Mouse (Mus musculus): ENCODE measurements at regions not wholly inside any gene's neighbourhood (a gene's known extent, or its start where the extent isn't known, plus 50 kb on each side); places are given as distances from the start of the nearest gene placed in this dataset.
A peak's percentile ranks its signal among the peaks of the same experiment; 100 is the strongest.

DNA sequence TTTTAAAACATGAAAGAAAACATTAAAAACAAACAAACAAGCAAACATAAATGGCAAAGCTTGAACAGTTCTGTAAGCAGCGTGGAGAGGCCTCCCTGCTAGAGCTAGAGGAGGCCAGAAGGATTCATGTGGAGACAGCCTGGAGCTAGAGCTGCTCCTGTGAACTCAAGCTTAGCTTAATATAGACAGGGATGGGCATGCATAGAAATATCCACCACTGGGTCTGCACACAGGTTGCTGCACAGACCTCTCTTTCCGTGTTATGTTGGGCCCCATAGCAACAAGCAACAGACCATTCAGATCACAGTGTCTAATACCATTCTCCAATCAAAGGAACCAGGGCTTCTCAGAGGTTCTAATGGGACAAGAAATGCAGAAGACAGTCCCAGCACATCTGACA is 122.9 kb upstream of the Magi3 start:
- DNase-seq (ENCODE audit: low spot score in 2 of 2) = no peak

DNA sequence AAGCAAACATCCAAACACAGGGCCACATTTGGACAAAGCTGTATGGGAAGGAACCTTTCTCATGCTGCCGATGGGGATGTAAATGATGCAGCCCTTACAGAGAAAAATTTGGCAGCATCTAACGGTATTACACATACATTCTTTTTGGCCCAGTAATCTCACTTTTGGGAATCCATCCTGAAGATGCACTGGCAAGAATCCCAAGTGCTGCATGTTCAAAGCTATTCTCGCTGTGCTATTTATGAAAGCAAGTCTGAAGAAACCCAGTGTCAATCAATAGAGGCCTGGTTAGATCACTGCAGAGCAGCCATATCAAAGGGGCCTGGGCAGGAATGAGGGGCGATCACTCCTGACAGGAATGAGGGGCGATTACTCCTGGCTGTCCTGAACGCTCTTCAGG is 122.0 kb upstream of the Magi3 start:
- DNase-seq (ENCODE audit: low spot score in 2 of 2) = peak; percentile 38 to 71

DNA sequence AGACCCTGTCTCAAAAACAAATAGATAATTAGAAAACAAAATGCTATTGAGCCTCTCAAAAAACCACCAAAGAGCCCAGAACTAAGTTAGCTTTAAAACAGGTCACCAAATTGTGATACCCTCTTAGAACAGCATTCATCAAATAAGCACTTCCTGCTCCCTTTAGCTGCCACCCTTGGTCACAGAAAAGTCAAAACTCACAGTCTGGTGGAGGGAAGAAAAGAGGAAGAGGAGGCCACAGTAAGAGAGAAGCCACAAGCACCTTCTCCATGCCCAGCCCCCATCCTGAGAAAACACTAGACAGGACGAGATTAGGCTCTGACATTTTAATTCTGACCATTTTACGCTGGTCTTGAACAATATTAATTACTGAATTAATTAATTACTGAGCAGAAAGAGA is 120.2 kb upstream of the Magi3 start:
- DNase-seq (ENCODE audit: low spot score in 2 of 2) = no peak

DNA sequence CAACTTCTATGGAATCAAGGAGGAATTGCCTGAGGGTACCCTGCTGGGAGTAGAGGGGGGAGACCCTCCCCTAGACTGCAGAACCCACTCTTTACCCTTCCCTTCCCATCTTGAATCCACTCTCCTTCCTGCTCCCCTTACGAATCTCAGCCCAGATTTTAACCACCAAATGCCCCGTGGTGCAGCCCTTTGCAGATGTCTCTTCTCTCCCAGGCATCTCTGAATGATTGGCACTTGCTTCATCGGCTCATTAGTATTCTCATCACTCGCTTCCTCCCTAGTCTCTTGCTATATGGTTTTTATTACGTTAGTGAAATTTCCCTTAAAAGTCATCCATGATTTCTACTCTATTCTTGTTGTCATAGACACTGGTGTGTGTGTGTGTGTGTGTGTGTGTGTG is 116.7 kb upstream of the Magi3 start:
- no peak for DNase-seq (ENCODE audit: low spot score in 2 of 2)

DNA sequence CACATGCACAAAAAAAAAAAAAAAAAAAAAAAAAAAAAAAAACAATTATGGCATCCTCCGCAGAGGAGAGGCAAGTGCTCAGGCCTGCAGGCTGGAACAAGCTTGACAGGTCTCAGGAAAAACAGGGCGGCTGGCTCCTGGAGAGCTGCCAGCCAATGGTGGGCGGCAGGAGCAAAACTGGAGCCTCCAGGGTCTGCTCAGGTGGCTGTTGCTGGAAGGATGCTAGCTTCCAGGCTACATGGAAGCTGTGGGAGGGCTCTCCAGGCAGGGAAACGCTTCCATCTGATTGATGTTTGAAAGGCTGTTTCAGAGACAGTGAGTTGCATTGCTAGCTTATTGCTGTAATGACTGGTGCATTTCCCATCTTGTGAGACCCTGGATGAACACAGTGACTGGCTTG is 116.1 kb upstream of the Magi3 start:
- DNase-seq (ENCODE audit: low spot score in 2 of 2) = peak; percentile 30 to 46

DNA sequence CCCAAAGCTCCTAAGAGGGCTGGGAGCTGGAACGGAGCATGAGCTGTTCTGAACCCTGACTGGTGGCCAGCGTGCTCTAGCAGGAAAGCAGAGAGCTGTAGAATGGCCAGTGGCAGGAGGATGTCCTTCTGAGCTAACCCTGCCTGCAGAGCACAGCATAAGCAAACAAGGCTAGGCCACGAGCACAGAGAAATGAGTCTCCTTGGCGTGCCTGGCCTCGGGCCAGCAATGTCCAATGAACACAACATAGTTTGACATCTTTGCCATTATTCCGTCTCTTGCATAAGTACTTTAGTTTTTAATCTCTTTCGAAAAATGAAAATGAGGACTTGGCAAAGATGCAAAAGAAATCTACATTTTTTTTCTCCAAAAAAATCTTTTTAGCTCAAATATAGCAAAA is 114.6 kb upstream of the Magi3 start:
- no peak for DNase-seq (ENCODE audit: low spot score in 2 of 2)

DNA sequence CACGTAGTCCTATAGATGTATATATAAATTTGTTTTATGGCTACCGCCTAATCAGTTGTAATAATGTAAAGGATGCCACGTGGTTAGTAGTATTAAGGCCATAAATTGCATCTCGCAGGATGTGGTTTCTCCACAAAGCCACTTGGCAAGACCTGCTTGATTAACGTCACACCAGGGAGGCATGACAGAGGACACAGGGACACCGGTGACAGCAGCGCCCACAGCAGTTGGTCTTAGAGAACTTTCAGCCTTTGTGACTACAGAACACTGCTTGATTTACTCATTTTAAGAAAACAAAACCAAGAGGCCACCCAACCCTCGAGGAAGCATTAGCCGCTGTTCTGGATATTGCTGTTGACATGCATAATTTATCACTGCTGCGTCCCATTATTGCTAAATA is 113.2 kb upstream of the Magi3 start:
- no peak for DNase-seq (ENCODE audit: low spot score in 2 of 2)

DNA sequence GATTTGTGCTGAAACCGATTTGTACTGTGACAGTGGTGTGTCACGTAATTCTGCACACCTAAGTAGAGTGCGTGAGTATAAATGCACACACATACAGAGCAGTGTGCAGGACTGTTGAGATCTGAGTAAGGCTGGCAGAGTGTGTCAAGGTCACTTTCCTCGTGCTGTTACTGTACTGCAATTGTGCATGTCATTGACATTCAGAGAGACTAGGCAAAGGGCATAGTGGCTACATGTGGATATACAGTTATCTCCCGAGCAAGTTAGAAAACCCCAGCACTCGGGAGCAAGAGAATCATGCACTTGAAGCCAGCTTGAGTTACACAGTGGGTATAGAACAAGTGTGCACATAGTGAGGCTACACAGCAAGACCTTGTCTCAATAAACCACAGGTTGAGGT is 110.5 kb upstream of the Magi3 start:
- DNase-seq (ENCODE audit: low spot score in 2 of 2) = no peak

DNA sequence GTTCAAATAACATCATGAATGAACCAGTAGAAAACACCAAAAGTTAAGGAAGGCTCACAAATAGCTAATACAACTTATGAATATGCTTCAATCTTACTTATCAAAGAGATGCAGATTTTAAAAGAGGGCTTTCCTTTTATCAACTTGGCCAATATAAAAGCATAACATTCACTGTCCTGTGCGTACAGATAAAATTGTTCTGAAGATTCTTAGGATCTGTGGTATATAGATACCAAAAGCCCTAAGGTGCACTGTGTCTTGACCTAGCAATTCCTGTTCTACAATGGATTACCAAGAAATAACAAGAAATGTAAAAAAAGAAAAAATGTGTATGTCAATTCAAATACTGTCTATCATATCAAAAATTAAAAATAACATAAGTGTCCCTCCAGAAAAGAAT is 107.7 kb upstream of the Magi3 start:
- no peak for DNase-seq (ENCODE audit: low spot score in 2 of 2)

DNA sequence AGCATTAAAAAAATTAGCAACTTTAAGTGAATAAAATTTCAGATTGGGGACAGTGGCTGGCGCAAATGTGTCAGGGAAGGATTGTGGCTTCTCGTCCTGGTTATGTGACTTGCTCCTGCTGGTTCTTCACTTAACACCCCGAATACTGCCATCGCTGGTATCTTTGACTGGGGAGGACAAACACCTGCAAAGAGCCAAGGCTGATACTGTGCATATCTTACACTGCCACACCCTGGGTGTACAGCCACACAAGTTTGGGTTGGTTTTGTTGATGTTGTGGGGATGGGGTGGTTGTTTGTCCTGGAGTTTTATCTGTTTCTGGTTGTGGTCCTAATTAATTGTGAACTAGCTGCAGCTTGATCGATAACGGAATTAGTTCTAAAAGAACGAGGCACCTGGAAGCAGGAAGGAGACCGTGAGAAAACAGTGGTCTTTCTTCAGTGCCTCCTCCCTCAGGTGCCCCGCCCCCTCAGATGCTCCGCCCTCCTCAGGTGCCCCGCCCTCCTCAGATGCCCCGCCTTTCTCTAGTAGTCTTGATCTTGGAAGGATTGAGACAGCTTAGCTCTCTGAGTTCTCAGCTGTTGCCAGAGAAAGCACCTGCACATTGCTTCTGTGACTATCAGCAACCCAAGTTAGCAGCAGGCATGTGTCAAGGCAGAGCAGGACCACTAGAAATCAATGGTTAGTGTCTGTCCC is 107.0 kb upstream of the Magi3 start:
- DNase-seq (ENCODE audit: low spot score in 2 of 2) = no peak

DNA sequence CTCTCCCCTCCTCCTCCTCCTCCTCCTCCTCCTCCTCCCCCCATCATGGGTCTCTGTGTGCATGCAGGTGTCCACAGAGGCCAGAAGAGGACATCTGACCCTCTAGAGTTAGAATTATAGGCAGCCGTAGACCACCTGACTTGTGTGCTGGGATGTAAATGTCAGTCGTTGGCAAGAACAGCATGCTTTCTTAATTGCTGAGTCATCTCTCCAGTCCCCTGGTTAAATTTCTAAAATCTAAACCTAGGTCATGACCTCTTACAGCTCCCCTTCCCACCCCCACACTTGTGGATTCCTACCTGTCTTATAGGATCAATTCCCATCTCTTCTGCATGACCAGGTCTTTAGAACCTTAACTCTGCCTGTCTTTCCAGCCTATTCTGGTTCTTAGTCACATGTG is 102.4 kb upstream of the Magi3 start:
- DNase-seq (ENCODE audit: low spot score in 2 of 2) = no peak

DNA sequence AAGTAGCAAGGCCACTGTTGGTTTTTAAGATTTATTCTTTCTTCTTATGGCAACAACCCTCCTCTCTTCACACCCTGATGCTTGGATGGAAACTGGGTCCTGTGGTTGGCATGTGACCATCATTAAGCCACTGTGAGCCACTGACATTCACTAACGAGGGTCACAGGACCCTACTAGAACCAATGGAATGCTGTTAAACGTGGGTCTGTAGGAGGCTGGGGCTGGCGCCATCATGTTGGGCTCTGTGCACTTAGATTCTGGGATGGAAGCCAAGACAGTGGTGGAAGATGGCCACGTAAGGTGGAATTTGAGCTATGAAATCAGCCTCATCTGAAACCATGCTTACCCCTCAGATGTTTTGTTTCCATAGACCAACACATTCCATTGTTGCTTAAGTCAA is 100.2 kb upstream of the Magi3 start:
- DNase-seq (ENCODE audit: low spot score in 2 of 2) = no peak

DNA sequence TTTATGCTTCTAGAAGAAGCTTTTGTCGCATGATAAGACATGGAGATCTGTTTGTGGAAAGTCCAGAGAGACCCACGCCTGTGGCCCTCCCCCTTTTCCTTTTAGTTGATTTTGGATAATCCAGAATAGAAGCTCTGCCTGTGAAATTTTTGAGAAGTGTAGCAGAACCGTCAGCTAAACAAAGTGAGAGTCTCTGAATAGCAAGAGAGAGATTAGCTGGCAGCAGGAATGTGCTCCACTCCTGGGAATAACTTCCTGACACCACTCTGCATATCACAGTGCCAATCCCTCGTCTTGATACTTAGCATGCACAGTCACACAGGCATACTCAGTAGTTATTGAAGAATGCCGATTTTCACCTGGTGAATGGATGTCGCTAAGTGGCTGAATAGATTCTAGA is 99.2 kb upstream of the Magi3 start:
- DNase-seq (ENCODE audit: low spot score in 2 of 2) = no peak

DNA sequence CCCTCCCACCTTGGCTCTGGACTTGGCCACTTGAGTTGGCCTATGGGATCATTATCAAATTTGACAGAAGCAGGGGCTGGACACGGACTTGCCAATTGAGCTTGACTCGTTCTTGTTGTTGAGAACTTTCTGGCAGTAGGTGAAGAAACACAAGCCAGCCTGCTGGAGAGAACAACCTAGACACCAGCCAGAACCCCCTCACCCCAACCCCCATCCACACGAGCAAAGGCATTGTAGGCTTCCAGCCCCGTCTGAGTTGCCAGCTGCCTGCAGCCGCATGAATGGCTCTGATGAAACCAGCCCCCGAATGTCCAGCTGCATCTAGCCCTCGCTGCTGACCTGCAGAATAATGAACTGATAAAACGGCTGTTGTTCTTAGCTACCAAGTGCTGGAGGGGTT is 98.7 kb upstream of the Magi3 start:
- DNase-seq (ENCODE audit: low spot score in 2 of 2) = no peak

DNA sequence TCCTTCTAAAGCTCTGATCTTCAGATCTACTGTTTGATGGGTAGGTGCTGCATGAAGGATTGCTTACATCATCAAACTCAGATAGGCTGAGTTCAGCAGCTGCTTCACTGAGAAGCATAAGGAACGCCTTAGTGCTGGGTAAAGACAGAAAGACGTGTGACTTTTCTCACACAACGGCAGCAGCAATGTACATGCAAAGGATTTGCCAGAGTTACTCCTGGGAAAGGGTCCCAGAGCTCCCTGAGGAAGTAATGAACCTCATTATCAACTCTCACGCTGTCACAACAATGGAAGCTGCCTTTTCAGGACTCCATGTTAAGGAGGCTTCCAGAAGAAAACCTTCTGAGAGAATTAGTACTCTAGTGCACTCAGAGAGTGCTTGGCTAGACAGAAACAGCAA is 97.4 kb upstream of the Magi3 start:
- no peak for DNase-seq (ENCODE audit: low spot score in 2 of 2)

DNA sequence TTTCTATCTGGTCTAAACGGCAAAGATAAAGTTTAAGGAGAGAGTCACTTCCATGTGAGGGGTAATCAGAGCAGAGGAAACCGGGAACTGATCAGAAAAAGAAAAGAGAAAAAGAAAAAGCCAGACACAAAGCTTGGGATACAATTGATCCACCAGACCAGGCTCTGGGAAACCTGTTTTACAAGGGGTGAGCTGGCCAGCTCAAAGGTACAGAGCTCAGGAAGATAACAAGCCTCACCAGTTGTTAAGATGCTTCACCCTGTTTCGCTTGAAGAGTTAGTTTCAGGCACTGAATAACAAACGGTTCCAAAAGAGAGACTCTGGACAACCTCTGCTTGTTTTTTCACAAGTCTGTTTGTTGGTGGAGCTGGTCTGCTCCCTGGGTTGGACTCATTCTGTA is 92.9 kb upstream of the Magi3 start:
- no peak for DNase-seq (ENCODE audit: low spot score in 2 of 2)

DNA sequence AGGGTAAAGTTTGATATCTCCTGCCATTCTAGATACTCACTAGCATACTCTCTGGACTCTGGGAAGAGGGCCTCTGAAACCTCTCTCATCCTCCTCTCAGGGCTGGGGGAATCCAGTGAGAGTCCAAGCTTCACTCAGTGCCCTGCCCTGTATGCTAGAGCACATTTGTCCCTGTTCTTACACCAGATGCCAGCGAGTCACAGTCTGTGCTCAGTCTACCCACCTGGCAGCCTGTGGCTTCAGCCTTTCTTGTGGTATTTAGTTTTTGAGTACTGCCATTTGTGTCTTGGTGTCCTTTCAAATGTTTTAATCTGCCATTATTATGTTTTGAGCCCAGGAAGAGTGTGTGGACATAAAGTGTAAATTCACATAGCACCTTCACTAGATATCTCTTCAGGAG is 86.8 kb upstream of the Magi3 start:
- DNase-seq (ENCODE audit: low spot score in 2 of 2) = no peak

DNA sequence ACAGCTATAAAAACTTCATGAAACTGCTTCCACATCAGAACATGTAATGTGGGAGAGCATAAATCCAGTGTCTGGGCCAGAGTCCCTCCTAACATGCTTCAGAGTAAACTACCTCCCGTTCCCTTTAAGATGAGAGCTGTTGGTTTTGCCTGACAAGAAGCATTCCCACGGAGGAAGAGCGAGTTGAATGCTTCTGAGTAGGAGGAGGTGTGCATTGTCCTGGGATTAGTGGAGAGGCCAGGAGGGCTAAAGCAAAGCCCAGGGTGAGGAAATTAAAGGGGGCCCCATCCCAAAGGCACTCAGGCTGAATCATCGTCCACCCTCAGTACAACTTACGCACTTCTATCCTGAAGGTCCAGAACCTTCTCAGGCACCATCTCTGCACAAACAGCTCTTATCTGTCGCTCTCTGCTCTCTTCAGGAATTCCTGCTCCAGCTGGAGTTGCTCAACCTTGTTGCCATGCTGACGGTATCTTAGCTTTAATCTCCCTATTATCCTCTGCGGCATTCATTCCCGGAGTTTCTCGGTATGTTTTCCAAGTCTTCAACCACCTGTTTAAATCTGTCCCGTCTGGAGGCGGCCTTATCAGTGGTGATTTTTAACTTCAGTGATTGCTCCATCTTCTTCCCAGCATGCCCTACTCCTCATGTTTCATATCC is 85.9 kb upstream of the Magi3 start:
- no peak for DNase-seq (ENCODE audit: low spot score in 2 of 2)

DNA sequence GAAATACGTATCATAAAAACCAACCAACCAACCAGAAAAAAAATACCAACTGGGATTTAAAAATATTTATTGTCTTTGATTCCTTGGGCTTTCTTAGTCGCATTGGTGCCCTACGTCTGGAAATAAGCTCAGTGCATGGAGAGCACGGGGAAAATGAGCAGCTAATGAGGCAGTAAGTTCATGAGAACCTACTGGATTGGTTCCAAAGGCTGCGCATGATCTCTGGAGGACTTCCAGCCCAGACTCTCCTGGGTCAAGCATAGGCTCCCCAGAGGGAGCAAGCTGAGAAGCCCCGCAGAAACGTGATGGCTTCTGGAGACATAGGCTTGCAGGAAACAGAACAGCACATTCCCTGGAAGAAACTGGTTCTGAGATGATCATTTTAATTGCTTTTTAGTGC is 83.4 kb upstream of the Magi3 start:
- no peak for DNase-seq (ENCODE audit: low spot score in 2 of 2)

DNA sequence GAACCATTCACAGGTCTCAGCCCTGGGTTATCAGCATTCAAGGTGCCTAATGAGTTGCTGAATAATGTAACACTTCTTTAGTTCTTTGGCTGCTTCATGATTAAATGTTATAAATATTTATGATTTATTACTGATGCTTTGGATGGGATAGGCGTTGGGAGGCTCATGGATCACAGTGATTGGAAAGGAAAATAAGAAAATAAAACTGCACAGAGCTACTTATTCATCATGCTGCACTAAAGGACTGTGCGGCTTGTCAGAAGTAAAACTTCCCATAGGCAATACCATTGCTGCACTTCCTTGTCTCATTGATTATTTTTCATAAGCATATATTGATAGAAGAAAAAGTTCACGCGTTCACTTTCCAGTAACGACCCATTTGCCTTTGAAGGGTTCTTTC is 80.0 kb upstream of the Magi3 start:
- no peak for DNase-seq (ENCODE audit: low spot score in 2 of 2)

DNA sequence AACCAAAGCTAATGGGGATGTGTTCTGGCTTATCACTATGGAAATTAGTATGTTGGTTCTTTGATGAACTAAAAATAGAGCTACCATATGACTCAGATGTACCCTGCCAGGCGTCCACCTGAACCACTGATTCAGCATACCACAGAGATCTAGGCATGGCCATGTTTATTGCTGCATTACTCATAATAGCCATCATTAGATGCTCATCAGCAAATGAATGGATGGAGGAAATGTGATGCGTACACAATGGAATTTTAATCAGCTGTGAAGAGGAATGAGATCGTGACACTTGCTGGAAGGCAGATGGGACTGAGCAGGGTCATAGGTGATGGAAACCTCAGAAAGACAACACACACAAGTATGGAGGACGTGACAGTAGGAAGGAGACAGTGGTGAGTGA is 78.7 kb upstream of the Magi3 start:
- no peak for DNase-seq (ENCODE audit: low spot score in 2 of 2)

DNA sequence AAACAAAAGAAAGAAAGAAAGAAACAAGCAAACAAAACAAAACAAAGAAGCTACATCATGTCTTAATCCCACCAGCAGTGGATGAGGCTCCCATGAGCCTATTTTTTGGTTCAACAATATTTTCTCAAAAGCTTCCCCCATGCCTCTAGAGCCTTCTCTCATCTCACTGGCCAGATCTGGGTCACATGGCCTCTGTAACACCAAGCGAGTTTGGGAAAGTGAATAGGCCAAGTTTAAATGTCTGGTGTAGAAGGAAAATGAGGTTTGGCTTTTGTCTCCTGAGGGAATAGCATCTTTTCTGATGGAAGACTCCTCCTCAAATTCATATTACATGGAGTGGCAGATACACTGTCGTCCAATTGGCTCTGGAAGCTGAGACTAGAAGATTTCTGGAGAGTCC is 78.2 kb upstream of the Magi3 start:
- no peak for DNase-seq (ENCODE audit: low spot score in 2 of 2)

DNA sequence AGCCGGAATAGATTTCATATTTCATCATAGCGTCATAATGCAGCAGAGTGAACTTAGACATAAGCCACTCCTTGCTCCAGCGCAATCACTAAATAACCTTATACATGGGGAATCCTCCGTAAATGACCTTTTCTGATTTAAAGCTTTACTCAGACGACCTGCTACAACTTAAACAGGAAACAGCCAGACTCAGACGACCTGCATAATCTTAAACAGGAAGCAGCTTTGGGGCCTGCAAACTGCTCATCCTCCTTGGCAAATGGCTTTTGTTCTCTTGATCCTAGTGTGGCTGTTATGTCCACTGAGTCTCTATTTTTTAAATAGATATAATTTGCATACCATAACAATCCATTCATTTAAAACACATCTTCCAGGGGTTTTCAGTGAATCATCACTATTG is 76.9 kb upstream of the Magi3 start:
- no peak for DNase-seq (ENCODE audit: low spot score in 2 of 2)

DNA sequence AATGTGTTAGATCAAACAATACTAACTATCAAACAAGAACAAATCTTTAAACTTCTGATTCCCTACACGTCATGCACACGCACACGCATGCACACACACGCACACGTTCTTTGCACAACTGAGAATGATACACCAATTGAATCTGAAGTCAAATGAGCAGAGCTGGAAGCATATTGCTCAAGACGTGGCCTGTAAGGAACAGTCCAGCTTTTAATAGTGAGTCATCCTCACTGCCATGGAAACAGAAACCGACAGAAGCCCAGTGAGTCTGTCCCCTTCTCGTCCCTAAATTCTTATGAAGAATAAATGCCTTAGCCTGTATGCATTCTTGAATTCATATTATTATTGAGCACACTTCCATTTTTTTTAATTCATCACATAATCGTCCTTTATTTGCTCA is 75.7 kb upstream of the Magi3 start:
- no peak for DNase-seq (ENCODE audit: low spot score in 2 of 2)
